Mouse (Mus musculus) stomach, postnatal 0 days (tissue): ENCODE measurements around the gene Tln2. TPM values are rescaled to one million over a fixed set of nuclear protein-coding genes. Genes with fewer than 3 reads are reported as not detected.

Experiments used
- ATAC-seq: fragments of 200-750 bp; cut with Nextera tagmentation; 2 replicates; pipeline ENCODE4 v1.8.0; 2017; ENCODE audit not compliant: low FRiP score, low TSS enrichment
- DNase-seq: peaks from one replicate; pipeline ENCODE4 v3.0.0-alpha.2; 2016; ENCODE audit warnings: low spot score
- H3K27ac ChIP-seq: fragments of 300-500 bp; sonication (generic); replicated peaks from 2 replicates; pipeline ENCODE4 v1.5.1; 2014; ENCODE audit warnings: mild to moderate bottlenecking, control low read depth
- H3K27me3 ChIP-seq: fragments of 300-500 bp; sonication (generic); 2 replicates; pipeline ENCODE4 v1.6.1; 2014; ENCODE audit warnings: low read length; ENCODE audit not compliant: control insufficient read depth, insufficient read depth
- H3K36me3 ChIP-seq: fragments of 300-500 bp; sonication (generic); 2 replicates; pipeline ENCODE4 v1.6.1; 2014; ENCODE audit warnings: low read length, mixed read lengths; ENCODE audit not compliant: control insufficient read depth, insufficient read depth
- H3K4me1 ChIP-seq: fragments of 300-500 bp; sonication (generic); replicated peaks from 2 replicates; pipeline ENCODE4 v1.6.1; 2014; ENCODE audit warnings: antibody characterized with exemption; ENCODE audit not compliant: control insufficient read depth, insufficient read depth
- H3K4me2 ChIP-seq: fragments of 300-500 bp; sonication (generic); replicated peaks from 2 replicates; pipeline ENCODE4 v1.6.1; 2014; ENCODE audit warnings: low read depth, mild to moderate bottlenecking, control low read depth, moderate library complexity
- H3K4me3 ChIP-seq: fragments of 300-500 bp; sonication (generic); 2 replicates; pipeline ENCODE4 v1.5.1; 2014; ENCODE audit warnings: low read depth, low read length, control low read depth
- H3K9ac ChIP-seq: fragments of 300-500 bp; sonication (generic); 2 replicates; pipeline ENCODE4 v1.6.1; 2014; ENCODE audit warnings: mild to moderate bottlenecking, low read length, control low read depth, mixed read lengths
- H3K9me3 ChIP-seq: fragments of 300-500 bp; sonication (generic); 2 replicates; pipeline ENCODE4 v1.6.1; 2016; ENCODE audit warnings: low read length; ENCODE audit not compliant: control insufficient read depth
- CTCF ChIP-seq: IDR thresholded peaks from 2 replicates; pipeline ENCODE4 v1.5.1; 2016; ENCODE audit warnings: antibody characterized with exemption, low read depth, mild to moderate bottlenecking, moderate library complexity
- EP300 ChIP-seq: optimal IDR thresholded peaks from 2 replicates; pipeline ENCODE3; 2016; ENCODE audit warnings: antibody characterized with exemption
- WGBS: fragments of 180-500 bp; shearing (Covaris S2); extraction: QIAGEN DNeasy Blood & Tissue Kit; methylation state at CpG from one replicate; pipeline ENCODE4 v1.1.7; 2014; 5-methylcytosine and 5-hydroxymethylcytosine counted together
- polyA plus RNA-seq: library from polyadenylated mRNA; unstranded; fragments of >200 nt; fragmentation: Nextera tagmentation; extraction: Ambion mirVana; gene quantifications from 2 replicates; pipeline ENCODE4 v1.2.1, GENCODE M21; 2015

Tln2 gene
- polyA plus RNA-seq, 1 experiment from 2014 or later, result 17.5 TPM

- TF ChIP-seq EP300 (no peak), CTCF (no peak)
- no peaks in the 10 kb centered on the region for H3K9me3 ChIP-seq
- no peak for ATAC-seq
- no peak for DNase-seq
- H3K4me2 ChIP-seq, result no peak overlapping the region
- WGBS, result 74% methylated on average over 3 of the region's 3 CpGs
- no peaks in the 10 kb centered on the region for H3K4me1 ChIP-seq
- no peak overlapping the region for H3K4me3 ChIP-seq
- no peaks in the 10 kb centered on the region for H3K27me3 ChIP-seq
- no peak overlapping the region for H3K27ac ChIP-seq
- H3K9ac ChIP-seq, result no peak overlapping the region
- no peaks in the 10 kb centered on the region for H3K36me3 ChIP-seq
Measured at GRCm38 (mm10) chr9:67331281-67331680, 228.2 kb downstream of the Tln2 start.

- ATAC-seq (no peak), DNase-seq (no peak)
- TF ChIP-seq CTCF (no peak), EP300 (no peak)
- no peak overlapping the region for H3K4me2 ChIP-seq
- no peaks in the 10 kb centered on the region for H3K36me3 ChIP-seq
- no peak overlapping the region for H3K9ac ChIP-seq
- 87% methylated on average over 3 of the region's 3 CpGs for WGBS
- H3K27me3 ChIP-seq, result no peaks in the 10 kb centered on the region
- H3K27ac ChIP-seq, result no peak overlapping the region
- H3K9me3 ChIP-seq, result no peaks in the 10 kb centered on the region
- H3K4me1 ChIP-seq, result no peaks in the 10 kb centered on the region
- H3K4me3 ChIP-seq, result no peak overlapping the region
Measured at GRCm38 (mm10) chr9:67328451-67328850, 231.1 kb downstream of the Tln2 start.

GRCm38 (mm10) chr9:67321886-67322285 lies 237.6 kb downstream of the Tln2 start:
- H3K4me1 ChIP-seq, result no peaks in the 10 kb centered on the region
- no peak for DNase-seq
- H3K27me3 ChIP-seq, result no peaks in the 10 kb centered on the region
- no peak overlapping the region for H3K9ac ChIP-seq
- TF ChIP-seq EP300 (no peak), CTCF (no peak)
- WGBS, result 85% methylated on average over 6 of the region's 6 CpGs
- H3K9me3 ChIP-seq, result no peaks in the 10 kb centered on the region
- no peak overlapping the region for H3K4me2 ChIP-seq
- H3K4me3 ChIP-seq, result no peak overlapping the region
- no peak for ATAC-seq
- no peak overlapping the region for H3K27ac ChIP-seq
- H3K36me3 ChIP-seq, result no peaks in the 10 kb centered on the region

- H3K4me3 ChIP-seq, result no peak overlapping the region
- no peak for TF ChIP-seq EP300
- peak; percentile 75 for TF ChIP-seq CTCF
Measured at GRCm38 (mm10) chr9:67315356-67315755, 244.1 kb downstream of the Tln2 start.

GRCm38 (mm10) chr9:67304992-67305391 lies 254.5 kb downstream of the Tln2 start:
- Histone ChIP-seq H3K9me3 (no peaks in the 10 kb centered on the region), H3K4me3 (no peak overlapping the region), H3K4me2 (no peak overlapping the region), H3K27me3 (no peaks in the 10 kb centered on the region), H3K27ac (no peak overlapping the region), H3K9ac (no peak overlapping the region), H3K36me3 (peaks cover 2% of the 10 kb centered on the region; the same call in 1 of the 2 replicates), H3K4me1 (no peaks in the 10 kb centered on the region)
- ATAC-seq, result no peak
- DNase-seq, result no peak
- 89% methylated on average over 6 of the region's 6 CpGs for WGBS
- no peak for TF ChIP-seq EP300
- no peak for TF ChIP-seq CTCF

More at GRCm38 (mm10) chr9:67315356-67315755, 244.1 kb downstream of the Tln2 start:
- Histone ChIP-seq H3K36me3 (no peaks in the 10 kb centered on the region), H3K4me1 (no peaks in the 10 kb centered on the region), H3K9me3 (no peaks in the 10 kb centered on the region), H3K9ac (no peak overlapping the region), H3K4me2 (no peak overlapping the region), H3K27me3 (no peaks in the 10 kb centered on the region), H3K27ac (no peak overlapping the region)
- WGBS, result 8% methylated on average over 3 of the region's 3 CpGs
- peak; percentile 54; the same call in 1 of the 2 replicates for ATAC-seq
- DNase-seq, result peak; percentile 56

GRCm38 (mm10) chr9:67303986-67304385 lies 255.5 kb downstream of the Tln2 start:
- TF ChIP-seq CTCF (no peak), EP300 (no peak)
- Histone ChIP-seq H3K27me3 (no peaks in the 10 kb centered on the region), H3K27ac (no peak overlapping the region), H3K4me1 (no peaks in the 10 kb centered on the region), H3K36me3 (peaks cover 2% of the 10 kb centered on the region; the same call in 1 of the 2 replicates), H3K9ac (no peak overlapping the region), H3K4me3 (no peak overlapping the region), H3K4me2 (no peak overlapping the region), H3K9me3 (no peaks in the 10 kb centered on the region)
- no peak for DNase-seq
- ATAC-seq, result no peak
